Mouse (Mus musculus): ENCODE results near the gene Klhl22. TPM values are rescaled to one million over a fixed set of nuclear protein-coding genes. Genes with fewer than 3 reads are reported as not detected.
"Not testable (repeated sequence)": the region's sequence is repeated elsewhere in the genome, so short reads cannot be mapped to it uniquely, and the experiment has no call there.

The Klhl22 gene
- total RNA-seq (2021) = 100 to 1,000 TPM in 1 of 2 experiments, 10 to 100 TPM in 1; 97.3 to 103 TPM

DNA sequence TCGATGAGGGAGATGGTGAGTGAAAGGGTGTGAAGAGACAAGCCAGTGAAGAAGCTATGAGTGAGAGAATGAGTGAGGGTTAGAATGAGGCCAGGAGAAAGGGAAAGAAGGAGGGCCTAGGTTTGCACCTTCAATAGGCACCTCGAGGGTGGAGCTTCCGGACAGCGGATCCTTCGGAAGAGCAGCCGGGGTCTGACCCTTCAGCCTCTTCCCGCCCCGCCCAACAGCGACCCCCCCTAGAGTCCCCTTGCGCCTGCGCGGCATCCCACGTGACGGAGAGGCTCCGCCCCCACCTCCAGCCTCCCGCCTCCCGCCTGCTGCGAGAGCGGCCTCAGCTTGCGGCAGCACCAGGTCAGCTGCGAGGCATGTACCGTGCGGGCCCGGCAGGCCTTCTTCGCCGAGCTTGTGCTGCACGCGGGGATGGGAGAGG lies at the start of gene Klhl22:
Klhl22 (plus strand) TSS at position 275 of the 430 bp plus-strand sequence.
- DNase-seq (ENCODE audit: extremely low spot score in 1 of 2, low spot score in 1 of 2) = peak; percentile 89 to 92

DNA sequence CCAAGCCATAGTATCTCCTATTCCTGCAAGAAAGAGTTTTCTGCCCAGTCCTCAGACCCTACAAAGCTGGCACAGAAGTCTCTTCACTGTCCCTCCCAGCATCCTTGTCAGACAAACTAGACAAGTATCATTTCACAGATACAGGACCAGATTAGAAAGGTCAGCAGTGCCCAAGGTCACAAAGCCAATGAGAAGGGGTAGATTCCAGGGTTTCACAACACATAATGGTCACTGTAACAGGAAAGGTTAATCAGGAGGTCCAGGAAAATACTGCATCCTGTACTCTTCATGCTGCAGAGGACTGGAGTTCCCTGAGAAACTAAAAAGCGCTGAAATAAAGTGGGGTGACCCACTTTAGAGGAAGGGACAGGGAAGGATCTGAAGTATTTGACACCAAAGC lies 41.6 kb upstream of the Klhl22 start:
- DNase-seq (ENCODE audit: extremely low spot score in 1 of 2, low spot score in 1 of 2) = no peak

DNA sequence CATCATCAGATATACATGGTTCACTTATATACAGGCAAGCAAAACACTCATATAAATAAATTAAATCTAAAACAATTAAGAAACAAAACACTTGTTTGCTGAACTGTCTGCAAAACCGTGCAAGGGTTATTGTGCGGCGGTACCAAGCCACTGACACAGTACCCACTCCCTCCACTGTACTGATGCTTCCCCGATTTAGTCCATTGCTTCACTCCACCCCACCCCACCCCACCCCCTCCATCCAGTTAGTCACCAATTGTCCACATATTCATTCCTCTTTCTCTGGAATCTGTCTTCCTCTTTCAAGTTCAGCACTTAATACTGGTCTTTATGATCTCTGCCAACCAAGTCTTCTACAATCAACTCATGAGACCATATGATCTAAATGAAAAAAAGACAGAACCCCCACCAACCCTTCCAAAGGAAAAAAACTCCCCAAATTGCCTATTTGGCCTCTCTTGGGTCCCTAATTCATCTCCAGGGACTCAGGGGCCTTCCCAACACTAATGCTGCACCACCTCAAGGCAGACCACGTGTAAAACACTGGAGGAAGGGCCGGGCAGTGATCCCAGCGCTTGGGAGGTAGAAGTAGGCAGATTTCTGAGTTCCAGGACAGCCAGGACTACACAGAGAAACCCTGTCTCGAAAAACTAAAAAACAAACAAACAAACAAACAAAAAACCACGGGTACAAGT lies 38.2 kb upstream of the Klhl22 start:
- DNase-seq (ENCODE audit: extremely low spot score in 1 of 2, low spot score in 1 of 2) = no peak

DNA sequence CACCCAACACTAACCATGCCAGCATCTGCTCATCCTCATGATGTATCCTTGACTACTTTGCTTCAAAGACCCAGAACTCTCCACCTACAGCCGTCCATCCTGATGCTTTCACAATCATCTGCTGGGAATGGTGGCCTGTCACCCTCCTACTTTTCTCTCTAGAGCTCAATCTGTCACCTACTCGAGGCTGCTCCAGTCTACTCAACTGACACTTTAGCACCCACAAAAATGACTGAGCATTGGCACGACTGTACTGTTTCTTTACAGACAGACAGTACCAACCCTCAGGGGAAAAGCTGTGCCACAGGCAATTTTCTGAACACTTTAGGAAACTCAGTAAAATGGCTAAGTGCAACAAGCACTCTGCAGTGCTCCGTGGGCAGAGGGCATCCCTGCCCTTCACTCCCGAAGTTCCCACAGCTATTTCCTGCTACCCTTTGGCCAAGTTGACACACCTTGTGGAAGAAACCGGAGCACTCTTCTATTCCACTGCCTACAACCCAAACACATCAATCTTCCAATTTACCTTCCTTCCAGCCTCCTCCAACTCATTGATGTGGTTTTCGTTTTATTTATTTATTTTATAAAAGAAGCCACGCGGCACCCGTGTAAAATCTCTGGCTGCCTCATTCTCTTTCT lies 37.5 kb upstream of the Klhl22 start:
- DNase-seq (ENCODE audit: extremely low spot score in 1 of 2, low spot score in 1 of 2) = no peak

DNA sequence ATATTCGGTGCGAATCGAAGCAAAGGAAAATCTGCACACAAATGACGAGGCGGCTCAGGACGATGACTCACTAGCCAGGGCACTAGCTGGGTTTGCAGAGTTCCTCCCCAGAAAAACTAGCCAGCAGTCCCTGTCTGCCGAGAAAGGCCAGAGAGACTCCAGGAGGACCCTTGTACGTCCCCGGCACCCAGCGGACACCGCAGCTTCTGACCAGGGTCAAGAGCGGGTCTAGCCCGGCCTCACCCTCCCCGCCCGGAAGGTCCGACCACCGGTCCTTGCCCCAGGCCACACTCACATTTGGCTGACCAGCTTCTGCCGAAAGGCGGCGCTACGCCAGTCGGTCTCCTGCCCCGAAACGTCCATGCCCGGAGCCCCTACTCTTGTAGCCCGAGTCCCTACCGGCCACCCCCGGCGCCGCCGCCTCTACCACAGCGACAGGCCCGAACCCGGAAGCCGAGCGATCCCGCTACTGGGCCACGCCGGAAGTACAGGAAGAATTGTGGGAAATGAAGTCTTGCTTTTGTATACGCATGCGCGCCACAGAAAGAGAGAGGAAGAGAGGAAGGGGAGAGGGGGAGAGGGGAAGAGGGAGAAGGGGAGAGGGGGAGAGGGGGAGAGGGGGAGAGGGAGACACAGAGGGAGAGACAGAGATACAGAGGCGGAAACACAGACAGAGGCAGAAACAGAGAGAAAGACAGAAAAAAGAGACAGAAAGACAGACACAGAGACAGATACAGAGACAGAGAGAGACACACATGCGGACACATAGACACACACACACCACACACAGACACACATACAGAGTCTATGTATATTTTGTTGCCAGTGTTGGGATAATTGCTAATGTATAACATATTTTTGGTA lies 36.7 kb upstream of the Klhl22 start:
- DNase-seq (ENCODE audit: extremely low spot score in 1 of 2, low spot score in 1 of 2) = peak; percentile 81 to 86

DNA sequence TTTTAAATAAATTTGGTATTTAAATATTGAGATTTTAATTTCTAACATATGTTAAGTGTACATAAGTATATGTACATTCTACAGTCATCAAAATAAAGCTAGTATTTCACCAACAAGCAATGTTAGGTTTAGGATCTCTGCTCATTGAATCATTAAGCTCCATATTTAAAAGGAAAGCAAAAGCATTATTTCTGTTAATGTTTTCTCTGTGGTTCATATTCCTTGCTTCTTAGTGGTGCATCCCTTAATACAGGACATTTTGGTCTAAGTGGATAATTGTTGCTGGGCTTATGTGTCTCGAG lies 36.1 kb upstream of the Klhl22 start:
- DNase-seq (ENCODE audit: extremely low spot score in 1 of 2, low spot score in 1 of 2) = no peak

DNA sequence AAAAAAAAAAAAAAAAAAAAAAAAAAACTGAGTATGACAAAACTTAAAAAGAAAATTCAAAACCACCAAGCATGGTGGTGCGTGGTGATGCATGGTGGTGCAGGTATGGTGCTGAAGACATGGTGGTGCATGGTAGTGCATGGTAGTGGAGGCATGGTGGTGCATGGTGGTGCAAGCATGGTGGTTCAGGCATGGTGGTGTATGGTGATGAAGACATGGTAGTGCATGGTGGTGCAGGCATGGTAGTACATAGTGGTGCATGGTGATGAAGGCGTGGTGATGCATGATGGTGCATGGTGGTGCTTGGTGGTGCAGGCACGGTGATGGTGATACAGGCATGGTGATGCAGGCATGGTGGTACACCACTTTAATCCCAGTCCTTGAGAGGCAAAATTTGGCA lies 35.0 kb upstream of the Klhl22 start:
- DNase-seq (ENCODE audit: extremely low spot score in 1 of 2, low spot score in 1 of 2) = no peak

DNA sequence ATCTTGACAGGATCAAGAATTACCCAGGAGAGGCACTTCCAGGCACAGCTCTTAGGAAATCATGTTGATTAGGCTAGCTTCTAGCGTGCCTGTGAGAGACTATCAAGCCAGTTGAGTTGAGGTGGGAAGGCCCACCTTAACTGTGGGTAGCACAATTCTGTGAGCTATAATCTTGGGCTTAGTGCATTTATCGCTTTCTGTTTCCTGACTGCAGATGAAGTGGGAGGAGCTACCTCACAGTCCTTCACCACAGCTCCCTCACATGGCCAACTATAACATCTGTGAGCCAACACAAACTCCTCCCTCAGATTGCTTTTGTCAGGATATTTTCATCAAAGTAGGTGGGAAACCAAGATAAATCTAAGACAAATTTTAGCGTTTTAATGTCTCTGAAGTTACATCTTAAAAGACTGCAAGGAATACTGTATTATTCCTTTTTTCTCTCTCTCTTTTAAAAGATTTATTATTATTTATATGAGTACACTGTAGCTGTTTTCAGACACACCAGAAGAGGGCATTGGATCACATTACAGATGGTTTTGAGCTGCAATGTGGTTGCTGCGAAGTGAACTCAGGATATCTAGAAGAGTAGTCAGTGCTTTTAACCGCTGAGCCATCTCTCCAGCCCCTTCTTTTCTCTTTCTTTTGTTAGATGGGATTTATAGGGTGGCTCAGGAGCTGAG lies 32.1 kb upstream of the Klhl22 start:
- DNase-seq (ENCODE audit: extremely low spot score in 1 of 2, low spot score in 1 of 2) = no peak

DNA sequence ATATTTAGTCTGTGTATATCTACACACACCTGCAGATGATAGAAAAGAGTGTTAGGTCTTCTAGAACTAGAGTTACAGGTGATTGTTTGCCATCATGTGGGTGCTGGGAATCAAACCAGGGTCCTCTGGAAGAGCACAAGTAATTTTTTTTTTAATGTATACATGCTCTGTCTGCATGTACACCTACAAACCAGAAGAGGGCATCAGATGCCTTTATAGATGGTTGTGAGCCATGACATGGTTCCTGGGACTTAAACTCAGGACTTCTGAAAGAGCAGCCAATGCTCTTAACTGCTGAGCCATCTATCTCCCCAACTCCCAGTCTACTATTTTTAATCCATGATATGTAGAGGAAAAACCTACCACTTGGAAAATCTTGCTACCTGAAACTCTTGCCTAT lies 29.4 kb upstream of the Klhl22 start:
- no peak for DNase-seq (ENCODE audit: extremely low spot score in 1 of 2, low spot score in 1 of 2)

DNA sequence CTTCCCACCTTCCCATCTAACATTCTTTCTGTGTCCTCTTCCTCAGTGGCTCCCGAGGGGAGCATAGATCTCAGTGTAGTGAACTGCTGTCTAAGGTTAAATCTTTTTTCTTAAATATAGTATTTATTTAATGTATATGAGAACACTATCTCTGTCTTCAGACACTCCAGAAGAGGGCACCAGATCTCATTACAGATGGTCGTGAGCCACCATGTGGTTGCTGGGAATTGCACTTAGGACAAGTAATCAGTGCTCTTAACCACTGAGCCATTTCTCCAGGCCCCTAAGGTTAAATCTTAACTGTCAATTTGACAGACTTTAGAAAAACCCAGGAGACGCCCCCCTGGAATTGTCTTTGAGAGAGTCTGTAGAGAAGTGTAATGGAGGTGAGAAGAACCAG lies 27.4 kb upstream of the Klhl22 start:
- no peak for DNase-seq (ENCODE audit: extremely low spot score in 1 of 2, low spot score in 1 of 2)

DNA sequence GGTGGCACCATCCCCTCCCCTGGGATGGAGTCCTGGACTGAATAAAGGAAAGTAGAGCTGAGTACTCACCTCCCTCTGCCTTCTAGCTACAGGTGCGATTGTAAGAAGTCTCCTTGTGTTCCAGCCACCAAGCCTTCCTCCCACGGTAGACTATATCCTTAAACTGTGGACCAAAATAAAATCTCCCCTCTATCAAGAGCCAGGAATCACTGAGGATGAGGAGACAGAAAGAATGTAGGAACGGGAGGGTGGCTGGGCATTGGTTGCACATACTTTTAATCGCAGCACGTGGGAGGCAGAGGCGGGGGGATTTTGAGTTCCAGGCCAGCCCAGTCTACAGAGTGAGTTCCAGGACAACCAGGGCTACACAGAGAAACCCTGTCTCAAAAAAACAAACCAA lies 27.0 kb upstream of the Klhl22 start:
- no peak for DNase-seq (ENCODE audit: extremely low spot score in 1 of 2, low spot score in 1 of 2)

DNA sequence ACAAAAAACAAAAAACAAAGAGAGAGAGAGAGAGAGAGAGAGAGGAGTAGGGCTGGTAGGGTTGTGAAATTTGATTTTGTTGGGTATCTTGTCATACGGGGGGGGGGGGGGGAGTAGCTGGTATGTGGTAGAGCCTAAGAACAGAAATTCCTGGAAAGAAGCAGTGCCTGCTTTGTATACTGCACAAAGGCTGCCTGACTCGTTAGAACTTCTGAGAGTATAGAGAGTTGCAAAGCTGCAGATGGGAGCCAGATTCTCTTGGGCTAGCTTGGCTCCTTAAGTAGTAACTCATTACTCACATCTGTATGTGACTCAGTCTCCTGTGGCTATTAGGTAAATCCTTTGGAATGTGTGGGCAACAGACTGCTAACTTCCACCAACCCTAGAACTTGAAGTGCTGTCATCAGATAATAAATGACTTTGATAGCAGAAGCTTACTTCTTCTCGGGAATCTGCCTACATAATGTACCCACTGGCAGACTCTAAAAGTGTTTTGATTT lies 26.5 kb upstream of the Klhl22 start, which contains the start of gene Med15:
Med15 (minus strand) TSS at position 51 of the 500 bp plus-strand sequence.
- no peak for DNase-seq (ENCODE audit: extremely low spot score in 1 of 2, low spot score in 1 of 2)

DNA sequence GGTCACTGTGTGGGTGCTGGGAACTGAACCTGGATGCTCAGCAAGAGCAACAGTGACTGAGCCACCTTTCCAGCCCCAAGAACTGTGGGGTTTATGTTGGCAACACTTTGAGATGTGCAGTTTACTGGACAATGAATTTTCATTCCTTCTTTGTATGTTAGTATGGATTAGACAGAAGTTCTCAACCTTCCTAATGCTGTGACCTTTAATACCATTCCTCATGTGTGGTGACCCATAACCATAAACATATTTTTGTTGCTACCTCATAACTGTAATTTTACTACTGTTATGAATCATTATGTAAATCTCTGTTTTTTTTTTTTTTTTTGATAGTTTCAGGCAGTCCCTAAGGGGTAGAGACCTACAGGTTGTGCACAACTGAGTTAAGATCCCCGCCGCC lies 25.8 kb upstream of the Klhl22 start:
- no peak for DNase-seq (ENCODE audit: extremely low spot score in 1 of 2, low spot score in 1 of 2)

DNA sequence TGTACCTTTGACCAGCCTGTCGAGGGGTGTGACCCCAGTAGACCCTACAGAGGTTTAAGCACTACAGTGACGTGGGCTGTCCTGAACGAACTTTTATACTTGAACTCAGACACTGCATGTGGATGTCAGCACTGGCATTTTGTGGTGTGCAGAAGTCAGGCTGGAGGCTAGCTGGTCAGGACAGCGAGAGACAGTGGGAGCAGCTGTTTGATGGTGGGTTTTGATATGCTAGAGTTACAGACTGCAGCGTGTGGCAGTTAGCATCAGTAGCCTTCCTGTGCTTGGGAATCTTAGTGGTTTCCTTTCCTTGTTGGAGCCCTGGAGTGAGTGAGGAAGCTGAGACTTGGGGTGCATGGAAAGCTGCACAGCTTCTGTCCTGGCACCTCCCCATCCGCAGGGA lies 24.5 kb upstream of the Klhl22 start:
- not testable (repeated sequence) for DNase-seq (ENCODE audit: extremely low spot score in 1 of 2, low spot score in 1 of 2)

DNA sequence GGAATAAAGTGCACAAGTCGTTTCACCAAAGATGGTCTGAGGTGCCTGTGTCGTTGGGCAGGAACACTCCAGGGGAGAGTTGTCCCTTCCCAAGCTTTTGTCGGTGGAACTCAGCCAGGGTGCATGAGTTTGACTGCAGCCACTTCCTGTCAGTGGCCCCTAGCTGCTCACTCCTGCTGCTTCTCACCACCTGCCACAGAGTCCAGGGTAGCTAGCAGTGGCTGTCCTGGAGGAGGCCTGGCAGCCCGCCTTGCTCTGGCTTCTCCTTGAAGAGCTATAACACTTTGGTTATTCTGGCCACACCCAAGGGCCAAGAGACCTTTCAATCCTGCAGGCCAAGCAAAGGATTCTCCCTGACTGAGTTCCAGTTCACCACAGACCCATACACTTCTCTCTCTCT lies 23.3 kb upstream of the Klhl22 start:
- DNase-seq (ENCODE audit: extremely low spot score in 1 of 2, low spot score in 1 of 2) = no peak

DNA sequence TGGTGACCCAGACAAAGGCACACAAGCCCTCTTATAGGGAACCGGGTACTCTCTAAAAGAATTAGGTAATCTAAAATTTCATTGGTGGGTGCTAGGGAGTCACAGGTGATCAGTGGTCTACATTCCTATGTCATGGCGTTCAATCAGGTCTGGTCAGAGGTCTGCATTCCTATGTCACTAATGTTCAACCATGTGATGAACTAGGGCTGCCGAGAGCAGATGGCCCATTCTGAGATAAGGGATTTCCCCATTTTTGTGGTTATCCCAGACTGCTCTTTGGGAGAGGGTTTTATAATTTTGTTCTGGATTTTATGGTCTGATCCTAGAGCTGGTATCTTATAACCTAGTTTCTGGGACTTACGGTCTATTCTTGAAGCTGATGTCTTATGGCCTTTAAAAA lies 19.3 kb upstream of the Klhl22 start:
- no peak for DNase-seq (ENCODE audit: extremely low spot score in 1 of 2, low spot score in 1 of 2)

DNA sequence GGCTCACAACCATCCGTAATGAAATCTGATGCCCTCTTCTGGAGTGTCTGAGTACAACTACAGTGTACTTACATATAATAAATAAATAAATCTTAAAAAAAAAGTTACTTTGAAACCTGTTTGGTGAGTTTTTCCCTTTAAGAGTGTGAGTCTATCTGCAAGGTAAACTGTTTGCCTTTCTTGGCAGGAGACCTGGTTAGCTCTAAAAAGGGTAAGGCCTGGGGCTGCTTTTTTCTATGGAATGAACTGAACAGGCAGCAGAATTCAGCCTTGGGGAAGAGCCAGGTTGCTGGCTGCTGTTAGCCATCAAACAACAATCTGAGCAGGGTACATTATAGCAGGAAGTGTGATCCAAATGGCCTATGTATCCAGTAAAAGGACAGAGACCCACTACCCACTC lies 16.6 kb upstream of the Klhl22 start:
- no peak for DNase-seq (ENCODE audit: extremely low spot score in 1 of 2, low spot score in 1 of 2)

DNA sequence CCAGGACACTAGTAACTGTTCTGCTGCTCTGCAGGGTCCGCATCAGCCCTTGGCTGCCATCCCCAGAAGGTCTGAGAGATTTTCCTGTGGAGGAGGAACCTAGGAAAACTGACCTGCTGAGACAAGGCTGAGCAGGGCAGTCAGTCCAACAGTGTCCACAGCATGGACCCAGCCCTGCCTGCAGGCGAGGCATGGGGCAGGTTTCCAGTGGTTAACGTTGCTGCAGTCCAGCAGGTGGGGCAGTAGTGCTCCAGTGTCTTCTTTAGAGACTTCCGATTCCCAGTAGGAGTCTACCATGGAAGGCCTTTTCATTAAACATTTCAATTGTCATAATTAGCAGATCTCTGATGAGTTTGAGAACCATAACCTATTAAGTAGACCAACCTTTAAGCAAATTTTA lies 16.1 kb upstream of the Klhl22 start:
- no peak for DNase-seq (ENCODE audit: extremely low spot score in 1 of 2, low spot score in 1 of 2)

DNA sequence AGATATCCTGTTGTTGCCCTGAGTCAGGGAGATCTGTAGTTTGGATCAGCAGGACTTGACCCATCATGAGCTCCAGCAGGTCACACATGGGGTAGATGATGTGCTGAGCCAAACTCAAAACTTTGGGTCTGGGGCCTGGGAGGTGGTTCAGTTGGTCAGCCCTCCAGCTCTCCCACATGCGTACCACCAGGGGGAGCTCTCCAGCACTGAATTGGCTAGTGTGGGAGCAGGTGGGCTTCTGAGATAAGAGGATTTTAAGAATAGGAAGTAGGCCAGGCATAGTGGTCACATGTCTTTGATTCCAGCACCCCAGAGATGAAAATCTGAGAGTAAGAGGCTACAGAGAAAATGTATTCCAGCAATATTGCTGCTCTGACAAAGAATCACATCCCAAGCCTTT lies 14.9 kb upstream of the Klhl22 start:
- peak in 1 of 2 experiments; percentile 53 for DNase-seq (ENCODE audit: extremely low spot score in 1 of 2, low spot score in 1 of 2)

DNA sequence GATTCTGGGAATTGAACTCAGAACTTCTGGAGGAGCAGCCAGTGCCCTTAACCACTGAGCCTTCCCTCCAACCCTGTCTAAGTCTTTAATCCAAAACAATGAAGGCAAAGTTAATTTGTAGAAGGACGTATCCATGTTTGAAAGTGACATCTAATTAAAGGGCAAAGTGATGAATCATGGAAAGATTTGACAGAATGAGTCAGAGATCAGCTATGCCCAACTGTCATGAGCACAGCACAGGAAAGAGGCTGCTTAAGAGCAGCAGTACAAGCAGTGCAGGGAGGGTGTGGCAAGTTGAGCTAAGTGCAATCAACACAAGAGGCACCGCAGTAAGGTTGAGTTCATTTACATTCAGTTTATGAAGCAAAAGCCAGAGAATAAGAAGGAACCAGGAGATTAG lies 14.4 kb upstream of the Klhl22 start:
- DNase-seq (ENCODE audit: extremely low spot score in 1 of 2, low spot score in 1 of 2) = no peak

DNA sequence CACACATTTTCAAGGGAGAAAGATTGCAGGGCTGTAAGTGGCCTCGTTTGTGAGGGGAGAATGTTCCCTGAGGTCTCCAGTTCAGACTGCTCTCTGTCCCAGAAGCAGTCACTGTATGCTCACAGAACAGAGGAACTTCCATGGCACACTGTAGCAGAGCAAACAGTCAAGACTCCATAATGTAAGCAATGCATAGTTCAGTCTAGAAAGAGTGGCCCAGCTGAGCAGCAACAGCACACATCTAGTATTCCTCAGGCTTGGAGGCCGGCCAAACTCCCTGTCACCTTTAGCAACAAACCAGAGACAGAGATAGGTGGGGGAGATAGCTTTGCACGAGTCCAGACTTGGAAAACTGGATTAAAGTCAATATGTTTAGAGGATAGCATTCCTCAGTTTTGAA lies 6.4 kb upstream of the Klhl22 start:
- no peak for DNase-seq (ENCODE audit: extremely low spot score in 1 of 2, low spot score in 1 of 2)

Measured in layer of hippocampus, postnatal 25 days (tissue).